Comparison of ENCODE assay signal across 25 mouse cellular contexts in the genomic region with DNA sequence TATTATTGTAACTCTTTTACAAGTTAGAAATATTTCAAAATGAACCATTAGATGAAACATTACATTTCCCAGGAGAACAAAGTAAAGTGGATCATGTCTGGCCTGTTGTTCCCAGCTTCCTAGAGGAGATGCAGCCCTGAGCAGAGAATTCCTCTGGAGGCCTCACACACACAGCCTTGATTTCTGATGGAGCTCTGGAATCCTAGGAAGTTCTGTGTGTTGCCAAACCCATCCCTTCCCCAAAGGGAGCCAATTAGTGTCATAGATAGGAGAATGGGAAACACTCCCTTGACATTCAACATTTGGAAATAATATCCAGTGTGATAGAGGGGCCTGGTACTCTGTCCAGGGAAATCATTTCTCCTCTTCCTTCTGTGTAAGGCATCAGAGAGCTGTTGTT.
DNase-seq lines count a peak whose midpoint lies in the region; ATAC-seq and TF ChIP-seq lines count a peak whose summit lies in the region.
"Had no signal": no experiment of that assay in that cellular context is flagged by ENCODE, and none has a peak within 500 bp of the region (broad histone marks: within the 10 kb centered on the region; RNA-seq: fewer than 3 reads in every experiment).

No protein-coding gene starts in this region.

- H3K36me3 ChIP-seq in heart, embryonic 11.5 days (ENCODE audit: control insufficient read depth, insufficient read depth, low read length) = no peaks in the 10 kb centered on the region
- no peaks in the 10 kb centered on the region for H3K36me3 ChIP-seq in lung, embryonic 14.5 days (ENCODE audit: insufficient read depth)
- H3K36me3 ChIP-seq: embryonic facial prominence, embryonic 13.5 days; heart, embryonic 15.5 days; hindbrain, embryonic 15.5 days; liver, embryonic 13.5 days; lung, embryonic 15.5 days; midbrain, embryonic 15.5 days; neural tube, embryonic 15.5 days had no signal

- no peaks in the 10 kb centered on the region; the same call in 1 of the 2 replicates for H3K9me3 ChIP-seq in heart, embryonic 11.5 days (replicated peaks; ENCODE audit: control insufficient read depth, low read length)
- H3K9me3 ChIP-seq in lung, embryonic 14.5 days (ENCODE audit: low read depth, low read length) = 0 out of 2 replicates have a peak, but pooled peaks cover 4% of the 10 kb centered on the region
- H3K9me3 ChIP-seq: embryonic facial prominence, embryonic 13.5 days; heart, embryonic 15.5 days; hindbrain, embryonic 15.5 days; liver, embryonic 13.5 days; lung, embryonic 15.5 days; midbrain, embryonic 15.5 days had no signal

- no peak overlapping the region for H3K4me3 ChIP-seq in heart, embryonic 11.5 days (ENCODE audit: low read depth, low read length)
- no peak overlapping the region for H3K4me3 ChIP-seq in lung, embryonic 14.5 days (ENCODE audit: low read depth, low read length)
- H3K4me3 ChIP-seq: embryonic facial prominence, embryonic 13.5 days; heart, embryonic 15.5 days; hindbrain, embryonic 15.5 days; liver, embryonic 13.5 days; lung, embryonic 15.5 days; megakaryocyte, embryonic 14.5 days; midbrain, embryonic 15.5 days; neural tube, embryonic 15.5 days had no signal

- ATAC-seq in heart, embryonic 11.5 days (replicated peaks; ENCODE audit: insufficient number of reproducible peaks, low FRiP score, low TSS enrichment) = no peak
- no peak for ATAC-seq in lung, embryonic 14.5 days (ENCODE audit: insufficient read depth)
- ATAC-seq: activated CD4-positive, CD25-positive, alpha-beta regulatory T cell, adult 4 months; forebrain, postnatal 0 days; intestine, embryonic 16.5 days; midbrain, embryonic 15.5 days had no signal

- peak; percentile 47 to 56 for DNase-seq in heart, adult 18-20 months
- DNase-seq in lung, embryonic 14.5 days = peak; percentile 11
- DNase-seq in lung, postnatal 25 days (ENCODE audit: low spot score) = no peak
- DNase-seq in Muller cell, postnatal 12 days (ENCODE audit: inconsistent ontology term) = peak; percentile 63
- DNase-seq in heart, postnatal 10 days = peak; percentile 47 to 49
- DNase-seq in layer of hippocampus, adult 9-10 months (ENCODE audit: low spot score) = no peak
- DNase-seq in spleen, postnatal 4 days (ENCODE audit: low spot score in 2 of 2) = no peak
- DNase-seq: adrenal gland, postnatal 14 days; cerebellum, adult 9-11 months; forebrain, postnatal 0 days; layer of hippocampus, adult 9-11 months; liver, embryonic 13.5 days; spleen, adult 18-20 months; thymus, postnatal 36 days had no signal

- H3K4me2 ChIP-seq in heart, embryonic 11.5 days = no peak overlapping the region
- no peak overlapping the region for H3K4me2 ChIP-seq in lung, embryonic 14.5 days
- H3K4me2 ChIP-seq: embryonic facial prominence, embryonic 13.5 days; heart, embryonic 15.5 days; hindbrain, embryonic 15.5 days; liver, embryonic 13.5 days; lung, embryonic 15.5 days; midbrain, embryonic 15.5 days; neural tube, embryonic 15.5 days had no signal

- H3K27me3 ChIP-seq in heart, embryonic 11.5 days (ENCODE audit: control insufficient read depth, insufficient read depth, low read length) = no peaks in the 10 kb centered on the region
- no peaks in the 10 kb centered on the region for H3K27me3 ChIP-seq in lung, embryonic 14.5 days (ENCODE audit: insufficient read depth, low read length)
- H3K27me3 ChIP-seq: embryonic facial prominence, embryonic 13.5 days; heart, embryonic 15.5 days; hindbrain, embryonic 15.5 days; liver, embryonic 13.5 days; lung, embryonic 15.5 days; megakaryocyte, embryonic 14.5 days; midbrain, embryonic 15.5 days; neural tube, embryonic 15.5 days had no signal

- intact Hi-C loops in heart, postnatal 10 days (cut with DNase I) = no loop called here

- no peak for TF ChIP-seq CTCF in lung, embryonic 14.5 days (IDR thresholded peaks at IDR 0.05; ENCODE audit: low read depth)

- no peak overlapping the region for H3K27ac ChIP-seq in heart, embryonic 11.5 days (ENCODE audit: low read depth, low read length)
- H3K27ac ChIP-seq in lung, embryonic 14.5 days (ENCODE audit: low read depth) = no peak overlapping the region
- H3K27ac ChIP-seq: embryonic facial prominence, embryonic 13.5 days; heart, embryonic 15.5 days; hindbrain, embryonic 15.5 days; kidney, postnatal 0 days; liver, embryonic 13.5 days; lung, embryonic 15.5 days; midbrain, embryonic 15.5 days; neural tube, embryonic 15.5 days had no signal

- H3K4me1 ChIP-seq in heart, embryonic 11.5 days (ENCODE audit: control insufficient read depth, insufficient read depth, low read length) = no peaks in the 10 kb centered on the region
- peaks cover 3% of the 10 kb centered on the region; the same call in 1 of the 2 replicates for H3K4me1 ChIP-seq in lung, embryonic 14.5 days (ENCODE audit: insufficient read depth)
- H3K4me1 ChIP-seq: heart, embryonic 15.5 days; liver, embryonic 13.5 days; lung, embryonic 15.5 days; megakaryocyte, embryonic 14.5 days had no signal

- H3K9ac ChIP-seq in heart, embryonic 11.5 days (ENCODE audit: low read depth, low read length) = no peak overlapping the region
- no peak overlapping the region for H3K9ac ChIP-seq in lung, embryonic 14.5 days
- H3K9ac ChIP-seq: embryonic facial prominence, embryonic 13.5 days; forebrain, postnatal 0 days; heart, embryonic 15.5 days; hindbrain, embryonic 15.5 days; liver, embryonic 13.5 days; lung, embryonic 15.5 days; midbrain, embryonic 15.5 days; neural tube, embryonic 15.5 days had no signal

Comparison
In these comparisons a context has a peak if more than half of its experiments do, and no peak if none do; other contexts are left out.
1. DNase-seq: peak in heart, adult 18-20 months (2 of 2), lung, embryonic 14.5 days (single experiment), Muller cell, postnatal 12 days (single experiment) and heart, postnatal 10 days (2 of 2); none in lung, postnatal 25 days (single experiment), layer of hippocampus, adult 9-10 months (single experiment) and spleen, postnatal 4 days (0 of 2).